Mouse (Mus musculus): Measurements from ENCODE around the gene Pld2.
"Not testable (repeated sequence)": the region's sequence is repeated elsewhere in the genome, so short reads cannot be mapped to it uniquely, and the experiment has no call there.

Pld2 gene

GRCm38 (mm10) chr11:70525184-70525678, 14.6 kb upstream of the Pld2 start, which contains the start of gene Psmb6:
Psmb6 (plus strand) TSS chr11:70525367.
- in situ Hi-C loops (cut with MboI, MseI) = no loop called here

- in situ Hi-C loops (cut with MboI, MseI) = no loop called here
Observed at GRCm38 (mm10) chr11:70525726-70526125, 14.1 kb upstream of the Pld2 start.

- in situ Hi-C loops (cut with MboI, MseI) = no loop called here
Observed at GRCm38 (mm10) chr11:70526211-70526610, 13.7 kb upstream of the Pld2 start.

GRCm38 (mm10) chr11:70528610-70529009, 11.3 kb upstream of the Pld2 start:
- in situ Hi-C loops (cut with MboI, MseI) = no loop called here

- in situ Hi-C loops (cut with MboI, MseI) = not testable (repeated sequence)
Observed at GRCm38 (mm10) chr11:70531065-70531464, 8.8 kb upstream of the Pld2 start.

- in situ Hi-C loops (cut with MboI, MseI) = no loop called here
Observed at GRCm38 (mm10) chr11:70532839-70533238, 7.0 kb upstream of the Pld2 start, which contains the start of gene Gm40193. Gm40193 (minus strand) TSS chr11:70532939.

GRCm38 (mm10) chr11:70539423-70539822, 441 bp upstream of the Pld2 start:
- in situ Hi-C loops (cut with MboI, MseI) = no loop called here

GRCm38 (mm10) chr11:70540928-70541327, 1.1 kb downstream of the Pld2 start:
- in situ Hi-C loops (cut with MboI, MseI) = loop anchor here (5.0 kb wide), 1 partner anchor 61 kb away; no protein-coding TSS in a partner anchor

- in situ Hi-C loops (cut with MboI, MseI) = loop anchor here (5.0 kb wide), 1 partner anchor 61 kb away; no protein-coding TSS in a partner anchor
Observed at GRCm38 (mm10) chr11:70541415-70541814, 1.6 kb downstream of the Pld2 start.

GRCm38 (mm10) chr11:70544496-70544895, 4.6 kb downstream of the Pld2 start:
- in situ Hi-C loops (cut with MboI, MseI) = loop anchor here (5.0 kb wide), 1 partner anchor 58 kb away; no protein-coding TSS in a partner anchor

GRCm38 (mm10) chr11:70551526-70551925, 11.7 kb downstream of the Pld2 start:
- in situ Hi-C loops (cut with MboI, MseI) = no loop called here

GRCm38 (mm10) chr11:70553940-70554339, 14.1 kb downstream of the Pld2 start:
- in situ Hi-C loops (cut with MboI, MseI) = no loop called here

GRCm38 (mm10) chr11:70557545-70557944, 17.7 kb downstream of the Pld2 start:
- in situ Hi-C loops (cut with MboI, MseI) = no loop called here

- in situ Hi-C loops (cut with MboI, MseI) = no loop called here
Observed at GRCm38 (mm10) chr11:70561937-70562286, 22.0 kb downstream of the Pld2 start.

- in situ Hi-C loops (cut with MboI, MseI) = no loop called here
Observed at GRCm38 (mm10) chr11:70562287-70562994, 22.6 kb downstream of the Pld2 start, which contains the start of gene Mink1. Mink1 (plus strand) TSS chr11:70562881.

GRCm38 (mm10) chr11:70562995-70563469, 23.2 kb downstream of the Pld2 start:
- in situ Hi-C loops (cut with MboI, MseI) = no loop called here

GRCm38 (mm10) chr11:70563470-70564275, 23.8 kb downstream of the Pld2 start:
- in situ Hi-C loops (cut with MboI, MseI) = no loop called here

GRCm38 (mm10) chr11:70564276-70564873, 24.5 kb downstream of the Pld2 start:
- in situ Hi-C loops (cut with MboI, MseI) = no loop called here

- in situ Hi-C loops (cut with MboI, MseI) = no loop called here
Observed at GRCm38 (mm10) chr11:70566586-70566985, 26.7 kb downstream of the Pld2 start.

GRCm38 (mm10) chr11:70570614-70571013, 30.8 kb downstream of the Pld2 start:
- in situ Hi-C loops (cut with MboI, MseI) = not testable (repeated sequence)

- in situ Hi-C loops (cut with MboI, MseI) = no loop called here
Observed at GRCm38 (mm10) chr11:70571641-70572040, 31.8 kb downstream of the Pld2 start.

Measured in T-helper 1 cell (primary cell).